Mouse (Mus musculus) heart, adult 9 months (tissue): ENCODE measurements around the gene Fam178b.
A peak's percentile ranks its signal among the peaks of the same experiment; 100 is the strongest.
"Not testable (repeated sequence)": the region's sequence is repeated elsewhere in the genome, so short reads cannot be mapped to it uniquely, and the experiment has no call there.

ENCODE experiments used
- DNase-seq, 2 experiments: peaks; one replicate each; pipeline ENCODE4 v3.0.0; 2022; ENCODE audit warnings: low spot score in 2 of 2

Gene Fam178b

GRCm38 (mm10) chr1:36672648-36673350 lies 10.2 kb downstream of the Fam178b start:
- DNase-seq, result no peak

DNA sequence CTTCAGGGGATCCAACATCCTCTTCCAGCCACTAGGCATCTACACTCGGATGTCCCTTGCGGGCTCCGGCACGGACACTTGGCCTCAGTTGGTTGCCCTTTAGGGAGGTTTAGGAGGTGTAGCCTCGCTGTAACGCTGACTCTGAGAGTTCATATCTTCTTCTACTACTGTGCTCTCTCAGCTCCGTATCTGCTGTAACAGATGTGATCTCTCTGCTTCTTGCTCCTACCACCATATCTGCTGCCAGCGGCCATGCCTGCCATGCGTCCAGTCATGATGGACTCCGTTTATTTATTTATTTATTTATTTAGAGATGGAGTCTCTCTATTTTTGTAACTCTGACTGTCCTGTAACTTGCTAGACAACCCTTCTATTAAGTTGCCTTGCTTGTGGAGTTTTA lies 11.7 kb downstream of the Fam178b start:
- no peak for DNase-seq

GRCm38 (mm10) chr1:36670256-36670655 lies 12.7 kb downstream of the Fam178b start:
- no peak for DNase-seq

DNA sequence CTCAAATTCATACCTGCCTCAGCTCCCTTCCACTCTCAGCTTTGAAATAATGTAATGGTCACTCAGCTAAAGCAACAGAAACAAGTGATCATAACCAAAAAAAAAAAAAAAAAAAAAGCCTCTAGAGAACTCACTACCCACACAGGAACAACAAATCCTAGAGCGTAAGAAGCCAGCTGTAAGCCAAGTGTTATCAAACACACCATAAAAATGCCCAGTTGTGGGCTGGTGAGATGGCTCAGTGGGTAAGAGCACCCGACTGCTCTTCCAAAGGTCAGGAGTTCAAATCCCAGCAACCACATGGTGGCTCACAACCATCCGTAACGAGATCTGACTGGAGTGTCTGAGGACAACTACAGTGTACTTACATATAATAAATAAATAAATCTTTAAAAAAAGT lies 15.0 kb downstream of the Fam178b start:
- DNase-seq, result not testable (repeated sequence)

DNA sequence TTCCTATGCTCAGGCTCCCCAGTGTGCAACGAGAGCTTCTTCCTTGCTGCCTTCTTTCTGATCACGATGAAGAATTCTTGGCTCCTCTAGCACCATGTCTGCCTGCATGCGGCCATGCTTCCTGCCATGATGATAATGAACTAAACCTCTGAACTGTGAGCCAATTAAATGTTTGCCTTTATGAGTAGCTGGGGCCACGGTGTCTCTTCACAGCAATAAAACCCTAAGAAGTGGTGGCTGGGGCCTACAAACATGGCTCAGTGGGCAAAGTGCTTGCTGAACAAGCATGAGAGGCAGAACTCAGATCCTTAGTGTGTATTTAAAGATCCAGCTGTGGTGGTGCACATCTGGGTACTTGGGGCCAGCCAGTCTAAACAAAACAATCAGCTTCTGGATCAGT lies 17.0 kb downstream of the Fam178b start:
- DNase-seq, result no peak

DNA sequence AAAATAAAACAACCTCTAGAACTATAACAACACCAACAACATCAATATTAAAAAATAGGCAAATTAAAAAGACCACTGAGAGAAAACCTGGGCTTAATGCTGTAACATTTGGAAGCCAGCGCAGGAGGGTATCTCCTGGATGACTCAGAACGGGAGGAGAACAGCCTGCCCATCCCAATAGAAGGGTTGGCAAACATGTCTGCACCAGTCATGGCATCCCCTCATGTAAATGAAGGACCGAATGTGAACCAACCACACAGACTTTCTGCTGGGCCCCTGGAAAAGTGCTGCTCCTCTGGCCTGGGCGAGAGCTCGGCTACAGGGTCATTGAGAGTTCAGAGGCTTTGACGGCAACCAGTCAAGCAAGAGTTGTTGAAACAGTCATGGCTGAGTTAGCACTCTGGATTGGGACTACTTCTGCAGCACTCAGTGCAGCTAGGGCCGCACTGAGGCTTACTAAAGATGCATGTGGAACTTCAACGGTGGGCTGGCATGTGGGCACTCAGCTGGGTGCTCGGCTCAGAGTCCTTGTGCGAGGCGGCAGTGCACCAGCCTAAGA lies 17.7 kb downstream of the Fam178b start:
- no peak for DNase-seq

- DNase-seq, result peak in 1 of 2 experiments; percentile 21
These were observed 18.5 kb downstream of the Fam178b start for GRCm38 (mm10) chr1:36664457-36664856.

- DNase-seq, result no peak
These were observed 24.2 kb downstream of the Fam178b start for GRCm38 (mm10) chr1:36658621-36659399.

- no peak for DNase-seq
These were observed 25.1 kb downstream of the Fam178b start for GRCm38 (mm10) chr1:36657658-36658415.

- no peak for DNase-seq
These were observed 26.8 kb downstream of the Fam178b start for GRCm38 (mm10) chr1:36656233-36656632.

DNA sequence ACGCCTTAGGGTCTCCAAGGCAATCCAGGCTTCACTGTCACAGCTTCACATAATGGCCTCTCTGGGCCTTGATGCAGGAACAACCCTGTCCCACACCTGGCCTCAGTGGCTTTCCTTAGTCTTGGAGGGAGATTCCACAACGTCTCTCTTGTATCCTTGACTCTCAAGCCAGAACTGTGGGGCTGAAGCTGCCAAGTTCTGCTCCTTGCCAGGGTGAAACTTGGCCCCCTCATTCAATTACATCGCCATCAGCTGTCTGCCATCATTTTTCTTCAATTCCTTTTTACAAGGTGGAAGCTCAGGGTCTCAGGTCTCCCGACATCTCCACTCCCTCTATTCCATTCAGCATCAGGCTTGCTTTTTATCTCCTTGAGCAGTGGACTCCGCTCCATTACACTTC lies 27.9 kb downstream of the Fam178b start:
- no peak for DNase-seq

- no peak for DNase-seq
These were observed 35.4 kb downstream of the Fam178b start for GRCm38 (mm10) chr1:36647631-36648030.

GRCm38 (mm10) chr1:36646285-36646684 lies 36.7 kb downstream of the Fam178b start:
- DNase-seq, result no peak

DNA sequence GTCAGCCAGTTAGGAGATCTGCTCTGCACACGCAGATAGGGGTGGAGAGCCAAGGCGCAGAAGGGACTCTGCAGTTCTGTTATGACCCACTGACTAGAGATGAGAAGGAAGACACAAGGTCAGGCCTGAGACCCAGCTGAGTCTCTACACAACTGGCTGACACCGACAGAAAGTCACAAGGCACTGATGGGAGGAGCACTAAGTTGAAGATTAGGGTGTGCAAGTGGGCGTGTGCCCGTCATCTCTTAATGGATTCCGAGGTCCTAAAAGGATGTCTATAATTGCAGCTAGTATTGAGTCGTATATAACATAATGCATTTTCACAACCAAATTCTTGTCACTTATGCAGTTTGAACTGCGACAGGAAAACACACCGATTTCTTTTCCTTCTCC lies 38.4 kb downstream of the Fam178b start:
- no peak for DNase-seq

- no peak for DNase-seq
These were observed 38.9 kb downstream of the Fam178b start for GRCm38 (mm10) chr1:36643957-36644614.

DNA sequence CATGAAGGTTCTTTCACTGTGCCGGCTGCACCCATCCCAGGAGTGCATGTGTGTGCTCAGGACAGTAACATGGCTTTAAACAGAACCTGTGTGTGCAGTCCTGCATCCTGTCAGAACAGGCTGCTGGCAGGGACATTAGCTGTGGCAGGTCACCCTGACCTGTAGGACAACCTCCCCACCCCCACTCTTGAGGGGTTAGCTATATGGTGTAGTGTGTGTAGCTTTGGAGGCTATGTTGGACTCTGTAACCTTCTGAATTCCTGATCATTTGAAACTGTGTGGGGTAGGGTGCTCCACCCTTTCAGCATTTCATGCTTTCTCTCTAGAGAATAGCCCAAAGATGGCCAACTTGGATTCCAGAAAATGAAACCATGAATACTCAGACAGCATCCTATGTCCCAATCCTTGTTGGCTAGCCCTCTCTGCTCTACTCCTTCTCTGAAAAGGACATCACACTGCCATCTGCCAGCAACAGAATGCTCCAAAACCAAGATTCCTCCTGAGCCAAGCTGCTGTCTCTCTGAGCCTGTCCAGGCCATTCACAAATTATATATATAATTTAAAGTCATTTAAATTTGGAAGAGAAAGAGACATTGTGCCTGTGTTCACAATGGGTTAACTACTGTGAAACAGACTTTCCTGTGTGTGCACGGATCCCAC lies 47.0 kb downstream of the Fam178b start:
- DNase-seq, result no peak

DNA sequence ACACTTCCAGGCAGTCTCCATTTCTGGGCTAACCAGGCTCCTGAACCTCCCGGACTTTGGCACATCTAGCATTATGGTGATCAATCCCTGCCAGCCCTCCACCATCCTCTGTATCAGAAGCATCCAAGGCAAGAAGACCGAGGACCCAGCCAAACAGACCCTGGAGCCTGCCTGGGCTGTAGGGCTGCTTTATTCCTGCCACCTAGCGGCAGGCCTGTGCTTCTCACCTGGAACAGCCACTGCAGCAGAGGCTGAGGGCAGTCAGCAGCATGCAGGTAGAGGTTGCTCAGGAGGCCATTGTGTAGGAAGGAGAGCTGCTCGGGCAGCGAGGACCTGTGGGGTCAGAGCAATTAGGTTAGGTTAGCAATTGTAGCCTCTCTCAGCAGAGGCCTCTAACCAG lies 48.0 kb downstream of the Fam178b start:
- DNase-seq, result peak; percentile 47 to 59

GRCm38 (mm10) chr1:36633920-36634319 lies 49.1 kb downstream of the Fam178b start:
- no peak for DNase-seq

DNA sequence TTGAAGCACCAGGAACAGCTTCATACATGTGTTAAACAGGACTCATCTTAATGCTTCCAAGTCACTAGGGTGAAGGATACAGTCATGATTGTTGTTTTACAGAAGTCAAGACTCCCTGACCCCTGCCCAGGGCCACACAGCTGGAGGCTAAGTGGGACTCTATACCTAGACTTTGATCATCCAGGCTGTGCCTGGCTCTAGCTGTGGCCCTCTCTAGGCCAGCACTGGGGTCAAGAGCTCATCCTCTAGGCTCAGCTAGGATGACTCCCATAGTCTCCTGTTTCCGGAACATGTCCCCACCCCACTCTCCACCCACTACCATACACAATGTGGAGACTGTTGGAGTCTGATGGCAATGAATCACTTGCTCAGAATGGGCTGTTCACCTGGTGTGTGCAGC lies 50.1 kb downstream of the Fam178b start:
- DNase-seq, result no peak

- no peak for DNase-seq
These were observed 50.9 kb downstream of the Fam178b start for GRCm38 (mm10) chr1:36632090-36632489.

DNA sequence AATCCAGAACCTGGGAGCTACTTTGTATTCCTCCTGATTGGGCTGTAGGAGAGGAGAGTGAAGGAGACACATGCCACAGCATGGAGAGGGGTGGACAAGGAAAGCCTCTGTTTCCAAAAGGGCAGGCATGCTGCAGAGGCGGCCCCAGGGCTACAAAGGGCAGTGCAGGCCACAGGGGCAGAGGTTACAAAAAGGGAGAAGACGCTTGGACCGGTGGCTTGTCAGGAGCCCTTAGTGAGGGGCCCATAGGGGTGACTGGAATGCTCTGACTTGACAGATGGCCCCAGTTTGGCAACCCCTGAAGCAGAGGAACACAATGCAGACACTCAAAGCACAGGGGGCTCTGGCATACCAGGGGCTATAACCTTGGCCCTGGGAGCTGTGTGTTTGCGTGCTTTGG lies 51.6 kb downstream of the Fam178b start:
- no peak for DNase-seq
